Mouse (Mus musculus): ENCODE data around the gene Dyrk3. TPM values are rescaled to one million over a fixed set of nuclear protein-coding genes. Genes with fewer than 3 reads are reported as not detected.
"Not testable (repeated sequence)": the region's sequence is repeated elsewhere in the genome, so short reads cannot be mapped to it uniquely, and the experiment has no call there.

The Dyrk3 gene
- total RNA-seq, 2 experiments from 2014 or later = 19.6 to 19.9 TPM

GRCm38 (mm10) chr1:131155456-131155855 lies 17.3 kb upstream of the Dyrk3 start:
- DNase-seq = no peak

GRCm38 (mm10) chr1:131153018-131153629 lies 15.0 kb upstream of the Dyrk3 start, which contains the start of gene Eif2d:
TSS of gene Eif2d (plus strand) at chr1:131153181.
- DNase-seq = peak; percentile 85 to 89

GRCm38 (mm10) chr1:131149496-131149895 lies 11.4 kb upstream of the Dyrk3 start:
- DNase-seq = no peak

GRCm38 (mm10) chr1:131146181-131146614 lies 8.1 kb upstream of the Dyrk3 start:
- no peak for DNase-seq

- DNase-seq = not testable (repeated sequence)
Measured at GRCm38 (mm10) chr1:131145222-131145621, 7.1 kb upstream of the Dyrk3 start.

GRCm38 (mm10) chr1:131142472-131142871 lies 4.3 kb upstream of the Dyrk3 start:
- no peak for DNase-seq

- no peak for DNase-seq
Measured at GRCm38 (mm10) chr1:131141449-131141848, 3.3 kb upstream of the Dyrk3 start.

GRCm38 (mm10) chr1:131139102-131140095 lies 1.3 kb upstream of the Dyrk3 start:
- DNase-seq = no peak

- no peak for DNase-seq
Measured at GRCm38 (mm10) chr1:131137717-131138118, 422 bp downstream of the Dyrk3 start.

GRCm38 (mm10) chr1:131137111-131137510 lies 1.0 kb downstream of the Dyrk3 start:
- no peak for DNase-seq

GRCm38 (mm10) chr1:131135960-131136629 lies 2.0 kb downstream of the Dyrk3 start:
- DNase-seq = no peak

- DNase-seq = no peak
Measured at GRCm38 (mm10) chr1:131134942-131135522, 3.1 kb downstream of the Dyrk3 start.

GRCm38 (mm10) chr1:131134231-131134630 lies 3.9 kb downstream of the Dyrk3 start:
- DNase-seq = no peak

GRCm38 (mm10) chr1:131125987-131126744 lies 12.0 kb downstream of the Dyrk3 start:
- no peak for DNase-seq

- DNase-seq = no peak
Measured at GRCm38 (mm10) chr1:131123522-131124265, 14.4 kb downstream of the Dyrk3 start.

GRCm38 (mm10) chr1:131121987-131122386 lies 16.2 kb downstream of the Dyrk3 start:
- no peak for DNase-seq

GRCm38 (mm10) chr1:131119026-131119425 lies 19.1 kb downstream of the Dyrk3 start:
- DNase-seq = no peak

GRCm38 (mm10) chr1:131118530-131118929 lies 19.6 kb downstream of the Dyrk3 start:
- DNase-seq = no peak

- peak; percentile 78 to 80 for DNase-seq
Measured at GRCm38 (mm10) chr1:131116430-131117011, 21.6 kb downstream of the Dyrk3 start.

- peak in 1 of 2 experiments; percentile 48 for DNase-seq
Measured at GRCm38 (mm10) chr1:131115932-131116331, 22.2 kb downstream of the Dyrk3 start.

All from layer of hippocampus, postnatal 36 days (tissue).